Mouse (Mus musculus): ENCODE results near the gene Tmem131.

DNA sequence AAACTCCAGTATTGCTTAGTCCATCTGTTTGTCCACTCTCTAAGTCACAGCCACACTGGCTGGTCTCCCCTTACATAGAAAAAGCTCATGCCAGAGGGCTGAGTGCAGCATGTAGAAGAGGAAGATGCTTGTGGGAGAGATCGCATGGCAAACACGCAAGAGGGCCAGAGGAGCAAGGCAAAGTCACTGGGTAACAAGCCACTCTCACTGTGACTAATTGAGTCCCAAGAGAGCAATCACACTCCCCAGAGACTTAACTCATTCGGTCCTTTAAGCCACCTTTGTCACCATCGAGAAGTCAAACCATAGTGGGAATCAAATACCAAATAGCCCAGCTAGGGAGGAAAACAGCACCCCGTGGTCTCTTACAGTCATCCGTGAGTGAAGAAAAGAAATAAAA is 44.7 kb upstream of the Tmem131 start:
- TF ChIP-seq CTCF (IDR thresholded peaks at IDR 0.05; ENCODE audit: low read depth) (no peak), EP300 (optimal IDR thresholded peaks at IDR 0.05) (no peak)

Measured in stomach, postnatal 0 days (tissue).